Mouse (Mus musculus) E14TG2a.4 (cell line): Measurements from ENCODE around the gene Nolc1.
A peak's percentile ranks its signal among the peaks of the same experiment; 100 is the strongest.
"Not testable (repeated sequence)": the region's sequence is repeated elsewhere in the genome, so short reads cannot be mapped to it uniquely, and the experiment has no call there.

Source experiments
- H3K27me3 ChIP-seq: 2 replicates; pipeline ENCODE4 v1.6.1; 2014; ENCODE audit warnings: low read length, control low read depth; ENCODE audit not compliant: insufficient read depth
- H3K36me3 ChIP-seq: 2 replicates; pipeline ENCODE4 v1.6.1; 2014; ENCODE audit warnings: low read length, control low read depth; ENCODE audit not compliant: insufficient read depth
- H3K4me1 ChIP-seq: replicated peaks from 2 replicates; pipeline ENCODE4 v1.6.1; 2014; ENCODE audit warnings: low read depth, low read length, control low read depth
- H3K4me3 ChIP-seq: replicated peaks from 2 replicates; pipeline ENCODE4 v1.5.1; 2014; ENCODE audit warnings: mild to moderate bottlenecking, low read length
- H3K9me3 ChIP-seq: 2 replicates; pipeline ENCODE4 v1.6.1; 2014; ENCODE audit warnings: low read length, control low read depth
- CTCF ChIP-seq: conservative IDR thresholded peaks from 2 replicates; pipeline ENCODE4 v1.5.1; 2014; ENCODE audit warnings: low read length
- NANOG ChIP-seq: IDR thresholded peaks from 2 replicates; pipeline ENCODE4 v1.6.1; 2014; ENCODE audit warnings: borderline replicate concordance, low read length, mixed read lengths
- POU5F1 ChIP-seq: IDR thresholded peaks from 2 replicates; pipeline ENCODE4 v1.6.1; 2014; ENCODE audit warnings: low read length, borderline replicate concordance

Nolc1 gene

DNA sequence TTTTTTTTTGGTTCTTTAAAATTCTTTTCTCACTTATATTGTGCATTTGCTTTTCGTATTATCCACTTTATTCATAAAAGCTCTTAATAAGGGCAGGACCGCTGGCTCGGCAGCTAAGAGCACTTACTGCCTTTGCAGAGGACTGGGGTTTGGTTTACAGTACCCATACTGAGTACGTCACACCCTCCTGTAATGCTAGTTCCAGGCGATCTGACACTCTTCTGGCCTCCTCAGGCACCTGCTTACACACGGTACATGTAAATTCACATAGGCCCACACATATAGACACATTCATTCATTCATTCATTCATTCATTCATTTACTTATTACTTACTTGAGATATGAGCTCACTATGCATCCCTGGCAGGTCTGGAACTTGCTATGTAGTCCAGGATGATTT, 45.2 kb downstream of the Nolc1 start:
- Histone ChIP-seq H3K36me3 (no peaks in the 10 kb centered on the region), H3K27me3 (no peaks in the 10 kb centered on the region), H3K9me3 (no peaks in the 10 kb centered on the region), H3K4me1 (no peaks in the 10 kb centered on the region), H3K4me3 (no peak overlapping the region)
- no peak for TF ChIP-seq CTCF
- TF ChIP-seq NANOG, result no peak
- no peak for TF ChIP-seq POU5F1

DNA sequence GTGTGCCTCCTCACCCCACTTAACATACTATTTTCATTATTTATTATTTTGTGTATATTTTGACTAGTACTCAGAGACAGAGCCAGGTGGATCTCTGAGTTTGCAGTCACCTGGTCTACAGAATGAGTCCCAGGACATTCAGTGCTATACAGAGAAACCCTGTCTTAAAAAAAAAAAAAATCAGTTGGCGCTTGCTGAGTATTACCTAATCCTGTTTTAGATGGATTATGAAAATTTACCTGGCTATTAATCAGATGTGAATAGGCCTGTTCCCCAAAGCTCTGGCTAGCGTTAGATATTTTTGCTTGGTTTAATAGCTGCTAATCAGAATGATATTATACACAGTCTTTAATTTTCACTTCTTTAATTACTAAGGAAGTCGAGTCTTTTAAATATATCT, 48.2 kb downstream of the Nolc1 start:
- no peaks in the 10 kb centered on the region for H3K36me3 ChIP-seq
- no peaks in the 10 kb centered on the region for H3K9me3 ChIP-seq
- H3K4me3 ChIP-seq, result no peak overlapping the region
- 0 out of 2 replicates have a peak, but pooled peaks cover 8% of the 10 kb centered on the region for H3K27me3 ChIP-seq
- no peaks in the 10 kb centered on the region for H3K4me1 ChIP-seq
- TF ChIP-seq NANOG (no peak), CTCF (no peak), POU5F1 (no peak)

DNA sequence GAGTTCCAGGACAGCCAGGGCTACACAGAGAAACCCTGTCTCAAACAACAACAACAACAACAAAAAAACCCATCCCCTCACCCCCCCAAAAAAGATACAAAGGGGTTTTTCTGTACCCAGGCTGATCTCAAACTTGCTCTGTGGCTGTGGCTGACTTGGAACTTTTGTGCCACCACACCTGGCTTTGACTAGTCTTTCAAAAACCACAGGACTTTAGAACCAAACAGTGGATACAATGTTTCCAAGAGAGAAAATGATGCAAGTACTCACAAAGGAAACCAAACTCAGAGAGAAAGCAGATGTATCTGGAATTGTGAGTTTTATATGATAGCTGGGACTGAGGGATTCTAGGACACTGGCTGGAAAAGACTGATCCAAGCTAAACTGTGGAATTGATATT, 49.0 kb downstream of the Nolc1 start:
- H3K4me3 ChIP-seq, result no peak overlapping the region
- 0 out of 2 replicates have a peak, but pooled peaks cover 9% of the 10 kb centered on the region for H3K27me3 ChIP-seq
- no peaks in the 10 kb centered on the region for H3K4me1 ChIP-seq
- H3K9me3 ChIP-seq, result no peaks in the 10 kb centered on the region
- H3K36me3 ChIP-seq, result no peaks in the 10 kb centered on the region
- no peak for TF ChIP-seq NANOG
- no peak for TF ChIP-seq CTCF
- no peak for TF ChIP-seq POU5F1

DNA sequence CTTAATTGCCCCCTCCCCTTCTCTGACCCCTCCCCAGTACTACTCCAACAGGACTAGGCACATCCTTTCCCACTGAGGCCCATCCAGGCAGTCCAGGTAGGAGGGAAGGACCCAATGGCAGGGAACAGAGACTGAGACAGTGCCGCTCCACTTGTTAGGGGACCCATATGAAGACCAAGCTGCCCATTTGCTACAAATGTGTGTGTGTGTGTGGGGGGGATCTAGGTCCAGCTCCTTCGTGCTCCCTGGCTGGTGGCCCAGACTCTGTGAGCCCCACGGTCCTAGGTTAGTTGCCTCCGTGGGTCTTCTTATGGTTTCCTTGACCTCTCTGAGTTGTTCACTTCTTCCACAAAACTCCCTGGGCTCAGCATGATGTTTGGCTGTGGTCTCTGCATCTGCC, 50.6 kb downstream of the Nolc1 start:
- Histone ChIP-seq H3K36me3 (no peaks in the 10 kb centered on the region), H3K4me1 (no peaks in the 10 kb centered on the region), H3K9me3 (no peaks in the 10 kb centered on the region), H3K4me3 (no peak overlapping the region), H3K27me3 (peaks cover 22% of the 10 kb centered on the region)
- TF ChIP-seq CTCF (no peak), NANOG (no peak), POU5F1 (no peak)

DNA sequence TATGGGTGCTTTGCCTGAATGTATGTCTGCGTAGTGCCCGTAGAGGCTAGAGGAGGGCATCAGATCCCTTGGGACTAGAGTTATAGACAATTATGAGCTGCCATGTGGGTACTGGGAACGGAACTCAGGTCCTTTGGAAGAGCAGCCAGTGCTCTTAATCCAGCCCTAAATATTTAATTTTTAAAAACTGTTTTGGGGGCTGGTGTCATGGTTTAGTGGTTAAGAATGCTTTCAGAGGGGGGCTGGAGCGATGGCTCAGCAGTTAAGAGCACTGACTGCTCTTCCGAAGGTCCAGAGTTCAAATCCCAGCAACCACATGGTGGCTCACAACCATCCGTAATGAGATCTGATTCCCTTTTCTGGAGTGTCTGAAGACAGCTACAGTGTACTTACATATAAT, 54.1 kb downstream of the Nolc1 start:
- H3K9me3 ChIP-seq, H3K4me3 ChIP-seq, H3K4me1 ChIP-seq, H3K36me3 ChIP-seq: not testable (repeated sequence)
- peaks cover 55% of the 10 kb centered on the region for H3K27me3 ChIP-seq

DNA sequence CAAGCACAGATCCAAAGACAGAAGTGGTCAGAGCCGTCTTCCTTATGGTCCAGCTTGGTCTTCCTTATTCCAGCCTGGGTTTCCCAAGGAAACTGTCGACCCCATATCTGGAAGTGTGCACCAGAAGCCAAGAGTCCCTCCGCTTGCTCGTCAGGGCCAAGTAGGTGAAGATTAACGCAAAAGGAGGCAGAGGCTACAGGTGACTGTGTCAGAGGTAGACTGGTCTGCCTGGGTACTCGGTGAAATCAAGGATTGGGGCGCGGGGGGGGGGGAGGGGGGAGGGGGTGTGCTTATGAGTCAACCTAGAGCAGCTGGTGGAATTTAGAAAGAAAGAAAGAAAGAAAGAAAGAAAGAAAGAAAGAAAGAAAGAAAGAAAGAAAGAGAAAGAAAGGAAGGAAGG, 55.6 kb downstream of the Nolc1 start:
- Histone ChIP-seq H3K4me3 (no peak overlapping the region), H3K9me3 (no peaks in the 10 kb centered on the region), H3K4me1 (peaks cover 16% of the 10 kb centered on the region), H3K27me3 (peaks cover 69% of the 10 kb centered on the region), H3K36me3 (no peaks in the 10 kb centered on the region)
- TF ChIP-seq NANOG, result no peak
- no peak for TF ChIP-seq POU5F1
- no peak for TF ChIP-seq CTCF

DNA sequence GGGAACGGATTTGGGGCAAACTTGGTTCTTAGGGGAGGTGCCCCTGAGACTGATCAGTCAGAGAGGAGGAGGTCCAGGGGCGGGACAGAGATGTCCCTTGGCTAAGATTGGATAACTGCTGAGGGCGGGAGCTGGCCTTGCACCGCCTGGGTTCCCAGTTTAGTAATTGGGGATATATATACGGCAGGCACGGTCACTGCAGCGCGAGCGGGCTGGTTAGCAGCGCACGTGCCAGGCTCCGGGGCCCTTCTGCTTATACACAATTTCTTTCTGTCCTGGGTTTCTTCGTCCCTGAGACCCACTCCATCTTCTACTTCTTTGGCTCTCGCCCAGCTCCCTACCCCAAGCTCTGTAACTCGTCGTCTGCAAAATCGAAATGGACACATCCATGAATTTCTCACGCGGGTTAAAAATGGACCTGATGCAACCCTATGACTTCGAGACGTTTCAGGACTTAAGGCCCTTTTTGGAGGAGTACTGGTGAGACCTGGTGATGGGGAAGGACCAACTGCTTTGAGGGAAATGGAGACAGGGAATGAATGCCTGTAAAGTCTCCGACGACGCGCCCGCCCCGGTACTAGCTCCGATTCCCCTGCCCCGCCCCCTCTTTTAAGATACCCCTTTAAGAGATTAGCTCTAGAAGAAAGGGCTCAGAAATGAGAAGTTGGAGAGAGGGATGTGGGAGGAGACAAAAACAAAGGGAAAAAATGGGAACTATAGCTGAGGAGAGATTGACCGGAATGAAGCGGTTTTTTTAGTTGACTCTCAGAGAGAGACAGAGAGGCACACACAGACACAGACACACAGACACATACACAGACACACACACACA, 56.2 kb downstream of the Nolc1 start, which contains the start of gene Elovl3:
Gene Elovl3 (plus strand): TSS at position 204 of the 832 bp plus-strand sequence.
- peaks cover 72% of the 10 kb centered on the region for H3K27me3 ChIP-seq
- peak within 1 kb of the TSS; percentile 52 for H3K4me3 ChIP-seq
- H3K4me1 ChIP-seq, result peaks cover 22% of the 10 kb centered on the region
- no peak for TF ChIP-seq NANOG
- TF ChIP-seq POU5F1, result no peak
- no peak for TF ChIP-seq CTCF
- no peaks in the 10 kb centered on the region for H3K36me3 ChIP-seq
- no peaks in the 10 kb centered on the region for H3K9me3 ChIP-seq

DNA sequence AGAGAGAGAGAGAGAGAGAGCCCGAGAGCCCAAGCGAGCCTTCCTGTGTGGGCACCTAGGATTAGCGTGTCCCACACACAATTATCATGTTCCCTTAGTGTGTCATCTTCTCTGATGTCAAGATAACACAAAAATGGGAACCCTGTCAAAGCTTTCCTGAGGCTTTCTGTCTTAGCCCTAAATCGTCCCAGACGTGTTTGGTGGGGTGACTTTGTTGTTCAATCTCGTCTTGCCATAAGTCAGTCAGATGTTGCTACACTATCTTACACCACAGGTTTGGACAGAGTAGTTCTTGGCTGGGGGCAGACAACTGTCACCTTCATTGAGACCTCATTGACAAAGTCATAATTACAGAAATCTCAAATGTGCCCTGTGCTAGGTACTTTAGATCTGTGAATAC, 56.9 kb downstream of the Nolc1 start:
- H3K27me3 ChIP-seq, result peaks cover 76% of the 10 kb centered on the region
- H3K4me3 ChIP-seq, result no peak overlapping the region
- H3K4me1 ChIP-seq, result peaks cover 29% of the 10 kb centered on the region
- H3K9me3 ChIP-seq, result no peaks in the 10 kb centered on the region
- H3K36me3 ChIP-seq, result no peaks in the 10 kb centered on the region
- TF ChIP-seq POU5F1 (no peak), NANOG (no peak), CTCF (no peak)
